Mouse (Mus musculus): ENCODE measurements around the gene Elk4. TPM values are rescaled to one million over a fixed set of nuclear protein-coding genes. Genes with fewer than 3 reads are reported as not detected.
A peak's percentile ranks its signal among the peaks of the same experiment; 100 is the strongest.

The Elk4 gene
- 10 to 100 TPM; 54.1 to 63.5 (median 58.5) TPM for total RNA-seq (2022)

- peak; percentile 78 to 81 for DNase-seq (ENCODE audit: low spot score in 2 of 2)
These were observed at the start of gene Elk4 for GRCm38 (mm10) chr1:132007282-132007815. TSS of gene Elk4 (plus strand) at chr1:132007607.

GRCm38 (mm10) chr1:131961004-131961403 lies 46.4 kb upstream of the Elk4 start:
- no peak for DNase-seq (ENCODE audit: low spot score in 2 of 2)

- DNase-seq (ENCODE audit: low spot score in 2 of 2), result no peak
These were observed 44.8 kb upstream of the Elk4 start, which contains the start of gene Slc45a3 for GRCm38 (mm10) chr1:131962606-131963084. TSS of gene Slc45a3 (plus strand) at chr1:131962967.

GRCm38 (mm10) chr1:131963085-131963951 lies 44.1 kb upstream of the Elk4 start:
- no peak for DNase-seq (ENCODE audit: low spot score in 2 of 2)

- DNase-seq (ENCODE audit: low spot score in 2 of 2), result no peak
These were observed 43.3 kb upstream of the Elk4 start for GRCm38 (mm10) chr1:131964100-131964499.

GRCm38 (mm10) chr1:131964580-131964979 lies 42.8 kb upstream of the Elk4 start:
- no peak for DNase-seq (ENCODE audit: low spot score in 2 of 2)

GRCm38 (mm10) chr1:131965818-131966217 lies 41.6 kb upstream of the Elk4 start:
- DNase-seq (ENCODE audit: low spot score in 2 of 2), result no peak

GRCm38 (mm10) chr1:131967336-131967735 lies 40.1 kb upstream of the Elk4 start:
- no peak for DNase-seq (ENCODE audit: low spot score in 2 of 2)

GRCm38 (mm10) chr1:131968556-131968955 lies 38.9 kb upstream of the Elk4 start:
- DNase-seq (ENCODE audit: low spot score in 2 of 2), result no peak

- DNase-seq (ENCODE audit: low spot score in 2 of 2), result no peak
These were observed 38.4 kb upstream of the Elk4 start for GRCm38 (mm10) chr1:131968983-131969382.

GRCm38 (mm10) chr1:131969825-131970224 lies 37.6 kb upstream of the Elk4 start:
- no peak for DNase-seq (ENCODE audit: low spot score in 2 of 2)

GRCm38 (mm10) chr1:131970322-131970660 lies 37.1 kb upstream of the Elk4 start:
- DNase-seq (ENCODE audit: low spot score in 2 of 2), result no peak

- no peak for DNase-seq (ENCODE audit: low spot score in 2 of 2)
These were observed 36.5 kb upstream of the Elk4 start for GRCm38 (mm10) chr1:131970661-131971520.

- DNase-seq (ENCODE audit: low spot score in 2 of 2), result no peak
These were observed 35.5 kb upstream of the Elk4 start for GRCm38 (mm10) chr1:131971771-131972497.

- no peak for DNase-seq (ENCODE audit: low spot score in 2 of 2)
These were observed 34.7 kb upstream of the Elk4 start for GRCm38 (mm10) chr1:131972498-131973334.

GRCm38 (mm10) chr1:131973991-131974390 lies 33.4 kb upstream of the Elk4 start:
- no peak for DNase-seq (ENCODE audit: low spot score in 2 of 2)

GRCm38 (mm10) chr1:131976886-131977285 lies 30.5 kb upstream of the Elk4 start:
- DNase-seq (ENCODE audit: low spot score in 2 of 2), result no peak

GRCm38 (mm10) chr1:131980471-131980870 lies 26.9 kb upstream of the Elk4 start:
- no peak for DNase-seq (ENCODE audit: low spot score in 2 of 2)

GRCm38 (mm10) chr1:131981378-131982013 lies 25.9 kb upstream of the Elk4 start:
- peak in 1 of 2 experiments; percentile 58 for DNase-seq (ENCODE audit: low spot score in 2 of 2)

- DNase-seq (ENCODE audit: low spot score in 2 of 2), result peak in 1 of 2 experiments; percentile 58
These were observed 24.5 kb upstream of the Elk4 start for GRCm38 (mm10) chr1:131982907-131983306.

All from left cerebral cortex, adult 8-10 months (tissue).